Mouse (Mus musculus) pancreas, adult 10 weeks (tissue): ENCODE data around the gene 1700014D04Rik. TPM values are rescaled to one million over a fixed set of nuclear protein-coding genes. Genes with fewer than 3 reads are reported as not detected.

Source experiments
- polyA plus RNA-seq: library from polyadenylated mRNA; stranded (reverse); fragments of 350-450 nt; fragmentation: Illumina TruSeq; extraction: RNeasy Lipid Tissue Mini Kit (QIAGEN cat#74804); gene quantifications from one replicate; pipeline ENCODE4 v1.2.3, GENCODE M21; 2015; ENCODE audit warnings: low read depth, low replicate concordance; ENCODE audit not compliant: insufficient read depth

1700014D04Rik gene
- not detected for polyA plus RNA-seq

DNA sequence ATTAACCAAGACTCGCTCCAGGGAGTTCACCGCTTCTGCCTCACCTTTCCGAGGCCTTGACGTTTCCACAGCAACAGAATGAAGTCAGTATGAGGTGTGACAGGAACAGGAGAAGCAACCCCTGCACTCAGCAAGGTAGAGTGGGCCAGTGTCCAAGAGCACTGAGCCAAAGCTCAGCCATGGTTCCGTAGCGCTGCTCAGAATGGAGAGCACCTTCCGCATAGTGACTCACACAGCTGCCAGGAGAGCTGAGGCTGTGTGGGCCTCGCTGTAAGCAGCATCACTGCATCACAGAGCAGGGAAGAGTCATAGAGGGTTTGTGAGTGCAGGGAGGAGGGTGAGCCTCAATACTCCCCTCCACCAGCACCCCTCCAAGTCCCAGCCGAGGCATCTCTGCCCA is at the start of gene 1700014D04Rik:
1700014D04Rik (minus strand) TSS at position 42 of the 400 bp plus-strand sequence.

GRCm38 (mm10) chr13:59782145-59782544 is 35.6 kb upstream of the 1700014D04Rik start, which contains the start of gene Gm49354:
TSS of gene Gm49354 (minus strand) at chr13:59782245.

DNA sequence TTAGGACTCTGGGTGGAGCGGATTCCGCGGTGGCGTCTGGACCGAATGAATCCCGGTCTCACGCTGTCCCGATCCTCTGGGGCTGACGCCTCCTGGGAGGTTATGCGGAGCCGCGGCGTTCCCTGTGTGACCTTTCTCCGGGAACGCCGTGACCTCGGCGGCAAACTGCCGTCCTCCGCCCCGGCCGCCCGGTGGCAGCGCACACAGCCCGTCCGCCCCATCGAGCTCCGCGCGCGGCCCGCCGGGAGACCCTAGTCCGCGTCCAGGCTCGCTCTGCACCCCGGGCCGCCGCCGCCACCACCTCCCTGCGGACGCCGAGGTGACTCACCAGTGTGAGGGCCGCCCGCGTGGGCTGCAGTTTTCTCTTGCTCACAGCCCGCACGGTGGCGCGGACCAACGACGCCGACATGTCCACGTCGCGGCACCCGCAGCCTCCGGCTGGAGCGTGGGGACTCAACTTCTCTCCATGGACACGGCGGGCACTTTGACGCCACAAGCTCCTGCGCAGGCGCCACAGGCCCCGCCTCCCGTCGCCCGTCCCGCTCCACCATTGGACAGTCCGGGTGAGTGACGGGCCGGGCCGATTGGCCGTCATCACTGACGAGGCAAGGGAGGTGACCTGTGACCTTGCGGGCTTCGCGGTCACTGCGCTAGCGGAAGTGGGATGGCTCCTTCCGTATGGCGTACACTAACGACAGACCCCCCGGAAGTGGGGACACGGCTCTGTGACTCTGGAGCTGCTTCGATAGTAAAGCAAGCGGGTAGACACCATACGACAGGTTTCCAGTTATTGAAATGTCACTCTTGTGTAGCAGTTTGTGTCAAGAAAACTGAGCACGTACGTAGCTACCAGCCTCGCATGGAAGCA is 23.0 kb upstream of the 1700014D04Rik start, which contains the start of gene Isca1:
Isca1 (minus strand) TSS at position 515 of the 868 bp plus-strand sequence.

DNA sequence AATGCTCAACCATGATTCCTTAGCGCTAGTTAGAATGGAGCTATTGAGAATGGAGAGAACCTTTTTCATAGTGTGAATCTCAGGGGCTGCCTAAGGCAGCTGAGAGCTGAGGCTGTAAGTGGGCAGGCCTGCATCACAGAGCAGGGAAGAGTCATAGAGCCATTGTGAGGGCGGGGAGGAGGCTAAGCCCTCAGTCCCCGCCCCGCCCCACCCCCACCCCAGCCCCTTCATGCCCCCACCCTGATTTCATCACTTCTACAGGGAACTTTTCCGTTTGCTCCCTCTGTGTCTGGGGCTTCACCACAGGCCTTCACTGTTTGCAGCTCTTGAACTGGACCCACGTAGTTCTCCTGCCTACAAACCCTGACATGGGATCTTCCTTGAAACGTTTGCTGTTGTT is 14.9 kb downstream of the 1700014D04Rik start, which contains the start of gene Spata31d1d:
Spata31d1d (minus strand) TSS at position 101 of the 400 bp plus-strand sequence.

DNA sequence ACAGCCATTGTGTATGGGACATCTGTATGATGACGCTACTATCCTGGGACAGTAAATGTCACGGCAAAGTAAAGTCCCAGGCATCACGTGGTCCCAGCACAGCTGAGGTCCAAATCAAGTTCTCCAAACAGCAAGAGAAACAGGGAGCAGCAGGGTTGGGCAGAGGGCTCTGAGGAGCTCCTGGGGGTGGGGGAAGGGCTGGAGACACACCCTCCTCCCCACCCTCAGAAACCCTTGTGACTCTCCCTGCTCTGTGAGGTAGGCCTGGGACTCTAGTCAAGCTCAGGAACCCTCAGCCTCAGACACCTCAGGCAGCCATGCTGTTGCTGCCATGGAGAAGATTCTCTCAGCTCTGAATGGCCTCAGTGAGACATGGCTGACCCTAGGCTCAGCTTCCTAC is 34.6 kb downstream of the 1700014D04Rik start, which contains the start of gene Spata31d1b:
Spata31d1b (plus strand) TSS at position 301 of the 400 bp plus-strand sequence.

GRCm38 (mm10) chr13:59710230-59710629 is 36.3 kb downstream of the 1700014D04Rik start, which contains the start of gene Spata31d1a:
TSS of gene Spata31d1a (minus strand) at chr13:59710330.

DNA sequence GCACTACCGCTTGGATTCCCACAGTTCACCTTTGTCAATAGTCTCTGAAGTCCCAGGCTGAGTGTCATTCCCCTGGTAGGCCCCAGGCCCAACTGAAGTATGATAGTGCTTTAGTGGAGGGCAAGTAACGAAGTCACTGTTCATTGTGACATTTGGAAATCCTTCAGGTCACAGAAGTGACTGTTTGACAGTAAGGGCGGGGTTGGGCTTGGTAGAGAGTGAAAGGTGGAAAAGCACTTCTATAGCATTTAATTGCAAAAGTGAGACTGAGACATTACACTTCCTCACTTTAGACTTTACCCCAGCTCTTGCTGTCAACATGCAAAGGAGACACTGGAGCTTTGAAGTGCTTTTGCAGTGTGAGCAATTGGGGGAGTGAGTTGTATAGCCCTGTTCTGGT is 52.5 kb downstream of the 1700014D04Rik start, which contains the start of gene 4921517D22Rik:
4921517D22Rik (minus strand) TSS at position 101 of the 400 bp plus-strand sequence.

Other genes with a start within 250 kb of the 1700014D04Rik start
- gene Agtpbp1, start 161.5 kb downstream of the 1700014D04Rik start, polyA plus RNA-seq: 35.9 TPM
- gene Naa35, start 161.5 kb downstream of the 1700014D04Rik start, polyA plus RNA-seq: 26.7 TPM
- 4.8 TPM for gene Golm1, start 70.9 kb downstream of the 1700014D04Rik start, polyA plus RNA-seq
- gene 4921517D22Rik, start 52.6 kb downstream of the 1700014D04Rik start, polyA plus RNA-seq: not detected
- gene Spata31d1a, start 36.4 kb downstream of the 1700014D04Rik start, polyA plus RNA-seq: not detected
- not detected for gene Spata31d1b, start 34.5 kb downstream of the 1700014D04Rik start, polyA plus RNA-seq
- gene Spata31d1d, start 15.0 kb downstream of the 1700014D04Rik start, polyA plus RNA-seq: not detected
- gene Isca1, start 23.1 kb upstream of the 1700014D04Rik start, polyA plus RNA-seq: 24.3 TPM
- gene Gm49354, start 35.5 kb upstream of the 1700014D04Rik start, polyA plus RNA-seq: not detected
- 14.3 TPM for gene Tut7, start 76.4 kb upstream of the 1700014D04Rik start, polyA plus RNA-seq